Mouse (Mus musculus): ENCODE measurements around the gene Ninj1. TPM values are rescaled to one million over a fixed set of nuclear protein-coding genes. Genes with fewer than 3 reads are reported as not detected.

Gene Ninj1
- polyA plus RNA-seq, 1 experiment from 2014 or later = 106 TPM

DNA sequence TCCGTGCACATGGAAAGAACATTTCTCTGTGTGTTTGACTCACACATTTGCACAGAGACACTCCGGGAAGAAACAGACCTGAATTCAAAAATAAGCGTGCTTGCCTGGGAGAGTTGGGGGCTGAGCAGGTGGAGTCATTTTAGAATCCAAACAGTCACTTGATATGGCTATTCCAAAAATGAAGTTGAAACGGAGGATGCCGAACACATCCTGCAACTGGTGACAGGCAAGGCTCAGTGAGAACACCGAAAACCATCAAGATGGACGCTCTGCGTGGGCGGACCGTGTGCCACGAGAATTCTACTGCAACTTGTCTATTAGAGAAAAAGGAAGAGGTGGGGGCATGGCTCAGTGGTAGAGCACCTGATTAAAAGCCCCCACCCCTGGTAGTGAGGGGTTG lies 16.7 kb upstream of the Ninj1 start:
- POLR2A ChIA-PET = no interaction called here
- no peak for TF ChIP-seq CTCF (IDR thresholded peaks at IDR 0.05)
- ATAC-seq (no peak), DNase-seq (ENCODE audit: low read depth, low spot score) (no peak)
- H3K27me3 ChIP-seq = peaks cover 3% of the 10 kb centered on the region
- in situ Hi-C loops (cut with MboI; ENCODE audit: low pct_unique_long_range_greater_than_20kb) = loop anchor here (5.0 kb wide), 1 partner anchor 518 kb away; no protein-coding TSS in a partner anchor
- CTCF ChIA-PET = interaction anchor here (1.2 to 2.6 kb wide), 2 partner anchors 10 to 20 kb away, joined by 3 to 9 read pairs; no protein-coding TSS in a partner anchor

DNA sequence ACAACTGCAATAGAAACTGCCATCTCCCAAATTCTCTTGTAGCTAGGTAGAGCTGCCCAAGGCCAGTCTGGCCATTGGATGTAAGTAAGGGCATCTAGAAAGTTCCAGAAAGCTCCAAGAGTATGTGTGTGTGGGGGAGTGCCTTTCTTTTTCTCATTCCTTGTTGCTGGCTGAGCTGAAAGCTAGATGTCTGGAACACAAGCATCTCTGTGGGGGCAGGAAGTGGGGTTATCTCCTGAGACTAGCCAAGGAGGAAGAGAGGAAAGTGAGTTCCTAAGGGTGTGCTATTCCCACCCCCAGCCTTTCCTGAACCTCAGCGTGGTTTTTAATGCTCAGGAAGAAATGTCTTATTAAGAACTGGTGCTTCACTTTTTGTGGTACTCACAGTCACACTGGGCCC lies 15.6 kb upstream of the Ninj1 start:
- no peak for TF ChIP-seq CTCF (IDR thresholded peaks at IDR 0.05)
- in situ Hi-C loops (cut with MboI; ENCODE audit: low pct_unique_long_range_greater_than_20kb) = loop anchor here (5.0 kb wide), 1 partner anchor 519 kb away; no protein-coding TSS in a partner anchor
- ATAC-seq (no peak), DNase-seq (ENCODE audit: low read depth, low spot score) (no peak)
- H3K27me3 ChIP-seq = no peaks in the 10 kb centered on the region
- POLR2A ChIA-PET = interaction anchor here (0.6 kb wide), 1 partner anchor 484 kb away, joined by 3 read pairs; no protein-coding TSS in a partner anchor
- CTCF ChIA-PET = interaction anchor here (1.2 to 1.3 kb wide), 3 partner anchors 14 to 175 kb away, joined by 3 read pairs; no protein-coding TSS in a partner anchor

DNA sequence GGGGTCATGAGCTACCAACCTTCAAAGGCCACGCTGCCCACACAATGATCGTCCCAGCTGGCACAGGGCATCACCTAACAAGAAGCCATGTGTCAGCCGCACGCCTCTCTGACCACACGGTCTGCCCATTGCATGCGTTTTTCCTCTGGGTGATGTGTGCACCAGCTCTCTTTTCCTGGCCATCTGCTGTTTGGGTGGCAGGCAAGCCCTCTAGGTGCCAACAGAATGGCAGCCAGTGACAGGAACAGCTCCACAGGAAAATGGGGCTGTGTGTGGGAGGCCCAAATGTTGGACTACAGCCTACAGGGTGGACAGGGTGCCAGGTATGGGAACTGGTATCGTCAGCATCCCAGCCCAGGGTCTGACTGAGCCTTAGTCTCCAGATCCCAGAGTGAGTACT lies 14.9 kb upstream of the Ninj1 start:
- in situ Hi-C loops (cut with MboI; ENCODE audit: low pct_unique_long_range_greater_than_20kb) = loop anchor here (5.0 kb wide), 1 partner anchor 520 kb away; no protein-coding TSS in a partner anchor
- POLR2A ChIA-PET = no interaction called here
- TF ChIP-seq CTCF (IDR thresholded peaks at IDR 0.05) = no peak
- H3K27me3 ChIP-seq = no peaks in the 10 kb centered on the region
- CTCF ChIA-PET = interaction anchor here (0.8 to 1.3 kb wide), 7 partner anchors 14 to 520 kb away, joined by 3 to 4 read pairs (median 3); partner anchors contain the start of gene Ninj1
- DNase-seq (ENCODE audit: low read depth, low spot score) (no peak), ATAC-seq (no peak)

DNA sequence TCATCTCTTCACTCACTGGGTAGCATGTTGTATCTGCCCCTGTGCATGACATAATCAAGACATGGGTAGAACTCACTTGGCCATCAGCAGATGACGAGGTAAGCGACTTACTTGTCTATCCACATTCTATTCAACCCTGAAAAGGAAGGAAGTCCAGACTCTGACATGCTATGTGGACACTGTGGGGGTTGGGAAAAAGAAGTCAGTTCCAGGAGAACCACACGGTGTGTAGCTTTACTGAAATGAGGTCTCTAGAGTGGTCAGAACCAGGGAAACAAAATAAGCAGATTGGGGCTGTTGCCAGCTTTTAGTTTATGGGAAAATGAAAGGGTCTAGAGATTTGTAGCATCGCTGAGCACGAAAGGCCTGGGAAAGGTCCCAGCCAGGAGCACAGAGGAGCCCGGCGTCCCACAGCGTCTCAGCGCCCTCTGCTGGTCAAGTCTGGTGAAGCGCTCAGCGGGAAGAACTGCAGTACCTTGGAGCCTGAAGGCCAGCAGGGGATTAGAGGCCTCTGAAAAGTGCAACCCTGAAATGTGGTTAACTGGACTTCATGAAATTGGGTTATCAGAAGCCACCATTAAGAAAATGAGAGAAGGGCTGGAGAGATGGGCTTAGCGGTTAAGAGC lies 14.2 kb upstream of the Ninj1 start:
- CTCF ChIA-PET = interaction anchor here (0.8 to 1.4 kb wide), 8 partner anchors 12 to 521 kb away, joined by 3 to 5 read pairs (median 3); partner anchors contain the start of gene Ninj1
- no peaks in the 10 kb centered on the region for H3K27me3 ChIP-seq
- in situ Hi-C loops (cut with MboI; ENCODE audit: low pct_unique_long_range_greater_than_20kb) = loop anchor here (5.0 kb wide), 1 partner anchor 521 kb away; no protein-coding TSS in a partner anchor
- TF ChIP-seq CTCF (IDR thresholded peaks at IDR 0.05) = no peak
- POLR2A ChIA-PET = interaction anchor here (0.6 kb wide), 1 partner anchor 177 kb away, joined by 6 read pairs; no protein-coding TSS in a partner anchor
- ATAC-seq = peak; percentile 56
- no peak for DNase-seq (ENCODE audit: low read depth, low spot score)

DNA sequence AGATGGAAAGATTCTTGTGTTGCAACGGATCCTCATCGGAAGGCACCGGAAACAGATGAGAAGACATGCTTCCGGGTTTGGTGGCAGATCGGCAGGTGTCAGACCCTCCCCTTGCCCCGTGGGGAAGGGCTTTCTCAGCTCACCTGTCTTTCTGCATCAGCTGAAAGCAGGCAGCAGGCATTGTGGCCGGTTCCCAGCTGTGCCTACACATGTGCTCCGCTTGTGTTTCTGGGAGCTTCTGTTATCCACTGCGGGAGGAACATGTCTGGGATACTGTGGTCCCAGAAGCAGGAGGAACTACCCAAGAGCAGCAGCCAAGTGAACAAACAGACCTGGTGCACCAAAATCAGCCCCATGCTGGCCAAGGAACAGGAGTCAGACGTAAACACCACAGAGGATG lies 11.8 kb upstream of the Ninj1 start:
- no peak for DNase-seq (ENCODE audit: low read depth, low spot score)
- in situ Hi-C loops (cut with MboI; ENCODE audit: low pct_unique_long_range_greater_than_20kb) = no loop called here
- TF ChIP-seq CTCF (IDR thresholded peaks at IDR 0.05) = no peak
- ATAC-seq = no peak
- CTCF ChIA-PET = interaction anchor here (2.4 kb wide), 1 partner anchor 524 kb away, joined by 5 read pairs; no protein-coding TSS in a partner anchor
- no peaks in the 10 kb centered on the region for H3K27me3 ChIP-seq
- POLR2A ChIA-PET = no interaction called here

DNA sequence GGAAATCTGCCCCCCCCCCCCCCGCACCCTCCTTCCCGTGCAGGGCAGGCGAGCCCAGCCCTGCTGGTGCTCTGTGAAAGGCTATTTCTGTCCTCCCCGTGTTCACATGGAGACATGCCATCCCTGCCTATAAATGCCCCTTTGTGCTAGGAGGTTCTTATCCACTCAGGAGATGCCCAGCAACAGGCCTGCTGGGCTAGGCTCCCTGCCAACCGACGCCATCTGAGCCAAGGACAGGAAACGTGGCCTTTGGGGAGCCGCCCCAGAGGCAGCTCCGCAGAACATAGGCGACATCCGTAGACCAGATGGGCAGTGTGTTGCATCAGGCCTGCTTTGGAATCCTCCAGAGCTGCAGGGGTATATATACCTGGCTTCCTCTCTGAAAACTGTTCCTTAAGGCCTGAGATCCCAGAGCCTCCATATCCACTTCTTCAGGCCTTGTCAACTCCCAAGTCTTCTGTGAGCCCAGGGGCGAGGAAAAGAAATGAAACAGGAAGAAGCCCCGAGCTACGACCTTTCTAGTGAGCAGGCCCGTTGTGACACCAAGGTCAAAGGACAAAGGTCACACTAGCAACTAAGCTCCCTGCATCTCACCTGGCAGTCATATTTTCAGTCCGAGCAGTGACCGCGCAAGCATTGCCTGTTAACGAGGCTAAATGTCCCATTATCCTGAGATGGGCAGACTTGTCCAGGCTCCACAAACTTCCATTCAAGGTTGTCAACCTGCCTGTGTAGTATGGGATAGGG lies 8.3 kb upstream of the Ninj1 start:
- H3K27me3 ChIP-seq = no peaks in the 10 kb centered on the region
- POLR2A ChIA-PET = no interaction called here
- ATAC-seq (no peak), DNase-seq (ENCODE audit: low read depth, low spot score) (no peak)
- in situ Hi-C loops (cut with MboI; ENCODE audit: low pct_unique_long_range_greater_than_20kb) = no loop called here
- CTCF ChIA-PET = no interaction called here
- no peak for TF ChIP-seq CTCF (IDR thresholded peaks at IDR 0.05)

DNA sequence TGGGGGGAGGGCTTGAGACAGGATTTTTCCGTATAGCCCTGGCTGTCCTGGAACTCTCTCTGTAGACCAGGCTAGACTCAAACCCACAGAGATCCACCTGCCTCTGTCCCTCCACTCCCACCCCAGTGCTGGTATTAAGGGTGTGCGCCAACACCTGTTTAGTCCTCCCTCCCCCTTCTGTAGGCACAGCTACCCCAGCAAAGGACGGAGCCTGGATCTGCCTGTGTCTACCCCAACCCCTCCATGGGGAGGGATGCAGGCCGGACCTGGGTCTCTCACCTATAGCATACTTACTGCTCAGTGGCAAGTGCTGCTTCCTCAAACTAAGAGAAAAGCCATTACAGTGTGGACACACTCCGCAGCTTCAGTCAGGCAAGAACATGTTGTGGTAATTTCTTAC lies 7.0 kb upstream of the Ninj1 start:
- ChIA-PET POLR2A (no interaction called here), CTCF (interaction anchor here (1.0 kb wide), 1 partner anchor 10 kb away, joined by 3 read pairs; no protein-coding TSS in a partner anchor)
- H3K27me3 ChIP-seq = no peaks in the 10 kb centered on the region
- no peak for TF ChIP-seq CTCF (IDR thresholded peaks at IDR 0.05)
- DNase-seq (ENCODE audit: low read depth, low spot score) = no peak
- ATAC-seq = no peak
- in situ Hi-C loops (cut with MboI; ENCODE audit: low pct_unique_long_range_greater_than_20kb) = no loop called here

DNA sequence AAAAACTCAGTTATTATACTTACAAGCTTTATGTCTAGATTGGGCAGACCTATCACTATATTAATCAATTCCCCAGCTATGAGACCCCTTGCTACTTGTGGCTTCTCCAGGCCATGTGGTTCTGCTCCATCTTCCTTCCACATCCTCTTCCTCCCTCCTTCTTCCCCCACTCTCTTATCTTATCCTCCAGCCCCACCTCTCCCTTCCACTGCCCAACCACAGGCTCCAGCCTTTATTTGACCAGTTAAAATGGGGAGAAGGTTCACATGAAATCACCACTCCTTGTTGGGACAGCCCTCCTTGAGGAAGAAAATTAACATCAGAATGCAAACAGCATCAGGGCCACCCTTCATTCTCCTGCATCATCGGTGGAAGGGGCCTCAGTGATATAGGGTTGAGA lies 6.6 kb upstream of the Ninj1 start:
- DNase-seq (ENCODE audit: low read depth, low spot score) (no peak), ATAC-seq (no peak)
- no peak for TF ChIP-seq CTCF (IDR thresholded peaks at IDR 0.05)
- ChIA-PET POLR2A (no interaction called here), CTCF (interaction anchor here (1.0 kb wide), 1 partner anchor 11 kb away, joined by 3 read pairs; no protein-coding TSS in a partner anchor)
- in situ Hi-C loops (cut with MboI; ENCODE audit: low pct_unique_long_range_greater_than_20kb) = no loop called here
- H3K27me3 ChIP-seq = no peaks in the 10 kb centered on the region

DNA sequence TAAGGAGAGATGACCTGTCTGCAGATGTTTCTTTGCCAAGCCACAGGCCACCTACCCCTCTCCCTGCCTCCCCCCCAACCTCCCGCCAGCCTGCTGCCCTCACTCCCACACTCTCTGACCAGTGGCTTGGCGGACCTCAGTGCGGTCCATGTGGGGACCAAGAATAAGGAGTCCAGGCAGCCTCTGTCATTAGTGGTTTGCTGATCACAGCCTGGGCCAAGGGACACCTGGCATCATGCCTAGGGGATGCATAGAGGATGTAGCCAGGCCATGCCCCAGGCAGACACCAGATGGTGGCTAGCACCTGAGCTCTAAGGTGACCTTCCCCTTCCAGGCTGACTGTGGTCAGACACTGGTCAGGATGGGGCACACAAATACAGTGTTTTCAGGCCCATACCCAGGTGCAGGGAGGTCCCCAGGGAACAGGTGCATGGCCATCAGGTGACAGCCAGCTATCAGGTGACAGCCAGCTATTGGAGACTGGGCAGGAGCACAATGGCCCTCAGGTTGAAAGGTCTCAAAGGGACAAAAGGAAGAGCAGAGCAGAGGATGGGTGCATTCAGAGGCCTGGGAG lies 5.8 kb upstream of the Ninj1 start:
- POLR2A ChIA-PET = no interaction called here
- H3K27me3 ChIP-seq = no peaks in the 10 kb centered on the region
- no peak for TF ChIP-seq CTCF (IDR thresholded peaks at IDR 0.05)
- in situ Hi-C loops (cut with MboI; ENCODE audit: low pct_unique_long_range_greater_than_20kb) = no loop called here
- CTCF ChIA-PET = interaction anchor here (1.0 kb wide), 1 partner anchor 12 kb away, joined by 3 read pairs; no protein-coding TSS in a partner anchor
- ATAC-seq (no peak), DNase-seq (ENCODE audit: low read depth, low spot score) (no peak)

DNA sequence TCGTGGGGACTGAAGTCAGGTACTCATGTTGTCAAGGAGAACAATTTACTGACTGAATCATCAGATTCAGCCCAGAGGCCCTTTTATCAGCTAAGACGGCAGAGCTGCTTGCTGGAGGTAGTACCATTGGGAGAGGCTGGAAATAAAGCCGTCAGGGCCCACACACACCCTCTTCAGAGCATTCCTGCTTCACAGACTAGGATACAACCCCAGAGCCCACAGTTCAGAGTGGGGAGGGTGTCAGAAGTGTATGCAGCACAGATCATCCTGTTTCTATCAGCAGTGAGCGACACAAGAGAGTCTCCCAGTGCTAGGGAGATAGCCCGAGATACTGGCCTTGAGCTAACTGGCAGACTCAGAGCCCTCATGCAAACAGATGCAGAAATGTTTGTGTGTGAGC lies 4.1 kb upstream of the Ninj1 start:
- DNase-seq (ENCODE audit: low read depth, low spot score) (no peak), ATAC-seq (no peak)
- POLR2A ChIA-PET = interaction anchor here (0.9 kb wide), 1 partner anchor 9 kb away, joined by 3 read pairs; no protein-coding TSS in a partner anchor
- no peak for TF ChIP-seq CTCF (IDR thresholded peaks at IDR 0.05)
- CTCF ChIA-PET = no interaction called here
- H3K27me3 ChIP-seq = no peaks in the 10 kb centered on the region
- in situ Hi-C loops (cut with MboI; ENCODE audit: low pct_unique_long_range_greater_than_20kb) = no loop called here

Data from Patski (cell line).